Mouse (Mus musculus) kidney, adult 2 months (tissue): ENCODE measurements around the gene Babam1.

Experiments
- CTCF ChIP-seq: fragments of 200-500 bp; conservative IDR thresholded peaks from 2 replicates; pipeline ENCODE4 v1.5.1; 2011; ENCODE audit warnings: low read depth, mild to moderate bottlenecking, control low read depth, low read length, moderate library complexity, mixed read lengths; ENCODE audit not compliant: insufficient read depth, insufficient read length
- POLR2A ChIP-seq: fragments of 200-500 bp; IDR thresholded peaks from one replicate; pipeline ENCODE4 v1.6.1; 2011; ENCODE audit warnings: low read depth, low read length, control low read depth

GRCm38 (mm10) chr8:71395629-71396028 lies 1.0 kb upstream of the Babam1 start, which contains the start of gene Ushbp1:
- TF ChIP-seq POLR2A = peak; percentile 40
- TF ChIP-seq CTCF = no peak
